Mouse (Mus musculus) 416B (cell line): ENCODE measurements at regions not wholly inside any gene's neighbourhood (a gene's known extent, or its start where the extent isn't known, plus 50 kb on each side); places are given as distances from the start of the nearest gene placed in this dataset.

Source experiments
- DNase-seq: peaks from one replicate; pipeline ENCODE4 v3.0.0; 2011; ENCODE audit warnings: low read depth

DNA sequence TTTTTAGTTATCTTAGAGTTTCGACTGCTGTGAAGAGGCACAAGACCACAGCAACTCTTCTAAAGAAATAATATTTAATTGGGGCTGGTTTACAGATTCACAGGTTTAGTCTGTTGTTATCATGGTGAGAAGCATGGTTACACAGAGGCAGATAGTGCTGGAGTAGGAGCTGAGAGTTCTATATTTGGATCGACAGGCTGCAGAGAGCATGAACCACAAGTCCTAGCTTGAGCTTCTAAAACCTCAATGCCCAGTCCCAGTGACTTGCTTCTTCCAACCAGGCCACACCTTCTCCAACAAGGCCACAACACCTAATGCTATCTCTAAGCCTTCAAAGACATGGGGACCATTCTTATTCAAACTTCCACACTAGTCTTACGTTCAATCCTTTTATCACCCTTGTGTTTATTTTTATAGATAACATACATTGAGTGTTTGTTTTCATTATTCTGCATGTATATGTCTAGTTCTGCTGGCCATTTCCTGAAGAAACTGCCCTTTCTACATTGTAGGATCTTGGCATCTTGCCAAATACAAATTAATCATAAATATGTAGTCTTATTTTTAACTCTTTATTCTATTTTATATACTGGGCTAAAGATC is 452.8 kb upstream of the Dmac1 start:
- DNase-seq, result no peak

- no peak for DNase-seq
Observed at GRCm38 (mm10) chr4:75714652-75715051, 436.5 kb upstream of the Dmac1 start.

- peak; percentile 12 for DNase-seq
Observed at GRCm38 (mm10) chr4:75713960-75714359, 435.9 kb upstream of the Dmac1 start.

DNA sequence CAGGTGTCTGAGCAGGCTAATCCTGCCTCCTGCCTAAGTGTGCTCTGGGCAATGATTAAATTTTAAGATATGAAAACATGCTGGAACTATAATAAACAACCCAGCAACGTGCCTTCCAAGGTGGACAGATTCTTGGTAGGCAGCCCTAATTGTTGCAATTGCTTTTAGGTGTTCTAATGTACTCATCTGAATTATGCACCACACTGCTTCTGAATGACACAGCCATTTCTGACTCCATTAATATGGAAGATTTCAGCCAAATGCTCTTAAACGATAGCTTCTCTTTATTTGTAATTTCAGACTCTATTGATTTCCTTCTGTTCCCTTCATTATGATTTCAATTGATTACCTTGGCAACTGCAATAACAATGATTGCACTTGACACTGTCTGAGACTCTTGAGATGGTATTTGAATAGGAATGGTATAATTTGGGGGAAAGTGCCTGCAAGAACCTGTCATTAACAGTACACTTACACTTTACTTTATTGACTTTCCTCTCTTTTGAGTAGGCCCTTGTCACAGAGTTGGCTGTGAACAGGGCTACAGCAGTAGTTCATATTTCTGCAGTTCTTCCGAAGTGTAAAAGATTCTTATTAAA is 422.8 kb upstream of the Dmac1 start:
- no peak for DNase-seq

- DNase-seq, result no peak
Observed at GRCm38 (mm10) chr4:75676590-75677174, 398.6 kb upstream of the Dmac1 start.

DNA sequence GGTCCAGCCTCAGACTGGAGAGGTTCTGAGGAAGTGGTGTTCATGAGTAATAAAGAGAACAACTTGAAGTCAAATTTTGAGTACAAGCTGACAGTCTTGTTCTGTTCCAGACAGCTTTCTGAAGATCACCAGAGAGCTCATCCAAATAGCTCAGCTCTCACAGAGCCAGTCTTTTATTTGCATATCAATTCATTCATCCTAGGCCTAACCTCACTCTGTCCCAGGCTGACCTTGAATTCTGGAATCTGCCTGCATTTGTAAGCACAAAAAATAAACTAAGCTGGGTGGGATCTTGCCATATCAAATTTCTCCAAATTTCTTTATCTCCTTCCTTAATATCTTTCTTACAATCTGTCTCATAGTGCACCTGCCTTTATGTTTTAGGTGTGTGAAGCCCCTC is 362.9 kb upstream of the Dmac1 start:
- no peak for DNase-seq

DNA sequence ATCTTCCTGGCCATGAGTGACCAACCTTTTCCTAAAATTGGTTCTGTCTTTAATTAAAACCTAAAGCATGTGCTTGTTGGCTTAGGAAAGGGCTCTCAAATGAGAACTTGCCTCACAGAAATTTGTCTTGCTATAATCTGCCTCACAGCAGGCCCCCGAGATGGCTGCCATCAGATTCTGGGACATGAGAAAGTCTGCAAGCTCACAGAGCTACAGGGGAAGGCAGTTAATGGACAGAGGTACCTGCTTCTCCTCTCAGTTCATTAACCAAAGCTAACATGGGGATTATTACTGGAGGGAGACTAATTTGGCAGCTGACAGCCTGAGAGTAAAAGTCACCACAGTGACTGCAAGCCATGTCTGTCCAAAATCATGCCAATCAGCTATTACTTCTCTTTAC is 358.5 kb upstream of the Dmac1 start:
- no peak for DNase-seq

DNA sequence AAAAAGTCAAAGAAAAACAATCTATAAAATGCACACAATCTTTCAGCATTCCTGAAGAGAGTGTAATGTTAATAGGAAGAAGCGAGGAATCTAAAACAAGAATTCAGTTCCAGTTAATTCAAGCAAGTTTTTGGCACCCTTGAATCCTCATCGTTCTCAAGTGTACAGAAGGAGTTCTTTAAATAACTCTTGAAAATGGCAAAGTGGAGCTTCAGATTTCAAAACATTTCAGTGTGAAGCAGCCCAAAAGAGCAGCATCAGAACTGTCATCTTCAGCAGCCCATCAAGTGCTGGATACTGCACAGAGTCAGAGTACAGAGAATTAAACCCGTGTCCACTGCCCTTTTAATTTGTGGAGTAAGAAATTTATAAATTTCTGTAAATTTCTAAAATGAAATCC is 311.8 kb upstream of the Dmac1 start:
- no peak for DNase-seq

- DNase-seq, result no peak
Observed at GRCm38 (mm10) chr4:75588095-75588875, 310.2 kb upstream of the Dmac1 start.

DNA sequence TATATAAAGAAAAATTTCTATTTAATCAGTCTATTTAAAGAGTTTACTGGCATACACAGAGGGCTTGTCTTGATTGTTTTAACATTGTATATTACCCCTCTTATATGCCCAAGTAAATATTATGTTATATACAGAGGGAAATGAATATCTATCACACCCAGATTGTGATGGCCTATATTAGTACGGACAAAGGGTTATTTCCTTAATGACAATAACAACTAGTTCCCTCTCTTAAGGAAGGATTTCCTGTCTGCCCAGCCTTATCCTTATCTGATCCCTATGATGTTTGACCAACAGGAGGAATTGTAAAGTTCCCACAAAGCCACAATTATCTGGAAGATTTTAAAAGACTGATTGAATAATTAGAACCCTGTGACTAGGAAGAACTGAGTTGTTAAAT is 301.8 kb upstream of the Dmac1 start:
- no peak for DNase-seq

DNA sequence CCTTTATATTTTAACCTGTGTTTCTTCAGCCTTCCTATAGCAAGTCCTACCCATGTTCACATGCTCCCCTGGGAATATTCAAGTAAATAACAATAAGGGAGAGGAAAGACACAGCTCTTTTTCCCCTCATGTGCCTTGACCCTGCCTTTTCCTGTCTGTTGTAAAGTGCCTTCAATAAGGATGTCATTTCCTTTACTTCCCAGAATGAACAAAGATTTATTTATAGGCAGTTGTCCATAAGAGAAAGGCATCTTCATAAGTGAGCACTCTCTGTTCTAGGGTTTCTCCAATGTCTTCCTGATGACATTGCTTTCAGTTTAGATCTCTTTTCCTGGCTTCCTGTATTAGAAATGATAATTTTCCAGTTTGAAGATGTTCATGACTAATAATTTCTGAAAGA is 294.5 kb upstream of the Dmac1 start:
- no peak for DNase-seq

- DNase-seq, result no peak
Observed at GRCm38 (mm10) chr4:75567630-75568029, 289.5 kb upstream of the Dmac1 start.

GRCm38 (mm10) chr4:75562480-75562879 is 284.4 kb upstream of the Dmac1 start:
- DNase-seq, result no peak

DNA sequence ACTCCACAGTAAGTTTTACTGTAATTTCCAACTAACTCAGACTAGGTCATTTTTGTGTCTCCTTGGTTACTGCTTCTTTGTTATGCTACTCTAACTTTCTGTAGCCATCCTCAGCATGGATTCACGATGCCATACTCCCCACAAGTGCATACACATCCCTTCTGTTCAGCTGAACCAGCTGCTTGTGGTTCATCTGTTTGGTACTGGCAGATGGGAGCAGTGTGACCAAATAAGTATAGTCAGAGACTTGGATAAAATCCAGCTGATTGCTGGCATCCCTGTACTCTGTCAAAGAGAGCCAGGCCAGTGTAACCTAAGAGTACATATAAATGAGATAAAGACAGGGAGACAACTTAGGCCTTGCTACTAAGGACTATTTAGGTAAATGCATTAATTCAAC is 283.7 kb upstream of the Dmac1 start:
- DNase-seq, result no peak

DNA sequence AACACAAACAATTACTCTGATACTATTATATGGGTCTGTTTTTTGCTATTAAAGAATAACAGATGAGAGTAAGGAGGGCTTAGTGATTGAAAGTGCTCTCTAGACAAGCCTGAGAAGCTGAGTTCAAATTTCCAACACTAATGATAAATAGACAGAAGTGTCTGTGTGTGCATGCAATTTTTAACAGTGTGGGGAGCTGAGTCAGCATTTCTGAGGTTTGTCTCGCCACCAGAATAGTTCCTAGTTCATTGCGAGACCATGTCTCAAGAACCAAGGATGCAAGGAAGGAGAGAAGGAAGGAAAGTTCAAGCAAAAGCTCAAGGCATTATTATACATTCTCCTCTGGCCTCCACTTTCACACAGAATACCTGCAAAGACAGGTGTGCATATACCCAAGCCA is 259.7 kb upstream of the Dmac1 start:
- no peak for DNase-seq

- no peak for DNase-seq
Observed at GRCm38 (mm10) chr4:75535067-75535466, 257.0 kb upstream of the Dmac1 start.

GRCm38 (mm10) chr4:75529607-75530006 is 251.5 kb upstream of the Dmac1 start:
- DNase-seq, result no peak

GRCm38 (mm10) chr4:75517459-75518158 is 239.5 kb upstream of the Dmac1 start:
- DNase-seq, result no peak
